Mouse (Mus musculus) liver, embryonic 14.5 days (tissue): ENCODE results near the gene Bbs1. TPM values are rescaled to one million over a fixed set of nuclear protein-coding genes. Genes with fewer than 3 reads are reported as not detected.
A peak's percentile ranks its signal among the peaks of the same experiment; 100 is the strongest.
"Not testable (repeated sequence)": the region's sequence is repeated elsewhere in the genome, so short reads cannot be mapped to it uniquely, and the experiment has no call there.

Experiments
- ATAC-seq: fragments of 200-750 bp; cut with Nextera tagmentation; 2 replicates; pipeline ENCODE4 v1.8.0; 2017; ENCODE audit warnings: moderate number of reproducible peaks, mild to moderate bottlenecking, moderate library complexity; ENCODE audit not compliant: insufficient read depth
- DNase-seq, 3 experiments: peaks; one replicate each; pipeline ENCODE4 v3.0.0-alpha.2; 2012 to 2013; ENCODE audit warnings: low read depth in 3 of 3, low spot score in 3 of 3
- H3K27ac ChIP-seq: fragments of 300-500 bp; sonication (generic); 2 replicates; pipeline ENCODE4 v1.5.1; 2014; ENCODE audit warnings: moderate library complexity, mild to moderate bottlenecking, control low read depth, inconsistent platforms
- H3K27me3 ChIP-seq: fragments of 300-500 bp; sonication (generic); 2 replicates; pipeline ENCODE4 v1.6.1; 2014; ENCODE audit warnings: mild to moderate bottlenecking, low read length, moderate library complexity; ENCODE audit not compliant: control insufficient read depth, insufficient read depth
- H3K36me3 ChIP-seq: fragments of 300-500 bp; sonication (generic); replicated peaks from 2 replicates; pipeline ENCODE4 v1.6.1; 2014; ENCODE audit warnings: low read depth; ENCODE audit not compliant: control insufficient read depth, insufficient read depth
- H3K4me1 ChIP-seq, 2 experiments: fragments of 200-500 bp in 1 of 2; fragments of 300-500 bp in 1 of 2; sonication (generic) in 1 of 2; replicated peaks; 2 replicates each; pipeline ENCODE4 v1.6.1; 2012 to 2014; ENCODE audit warnings: antibody characterized with exemption in 1 of 2, inconsistent platforms in 1 of 2, low read length in 1 of 2; ENCODE audit not compliant: control insufficient read depth in 2 of 2, insufficient read depth in 2 of 2
- H3K4me2 ChIP-seq: fragments of 300-500 bp; sonication (generic); 2 replicates; pipeline ENCODE4 v1.6.1; 2014; ENCODE audit warnings: low read depth, mild to moderate bottlenecking, control low read depth, moderate library complexity
- H3K4me3 ChIP-seq, 2 experiments: fragments of 200-500 bp in 1 of 2; fragments of 300-500 bp in 1 of 2; sonication (generic) in 1 of 2; 2 replicates each; pipeline ENCODE4 v1.5.1; 2012 to 2014; ENCODE audit warnings: low read depth in 2 of 2, low read length in 2 of 2, mild to moderate bottlenecking in 2 of 2, control low read depth in 1 of 2, inconsistent platforms in 1 of 2, moderate library complexity in 1 of 2; ENCODE audit not compliant: insufficient read depth in 1 of 2
- H3K9ac ChIP-seq: fragments of 300-500 bp; sonication (generic); replicated peaks from 2 replicates; pipeline ENCODE4 v1.6.1; 2014; ENCODE audit warnings: mild to moderate bottlenecking, control low read depth, moderate library complexity
- H3K9me3 ChIP-seq: fragments of 300-500 bp; sonication (generic); 2 replicates; pipeline ENCODE4 v1.6.1; 2016; ENCODE audit warnings: low read length, mixed read lengths; ENCODE audit not compliant: control insufficient read depth
- CTCF ChIP-seq: IDR thresholded peaks from 2 replicates; pipeline ENCODE4 v1.5.1; 2016; ENCODE audit warnings: antibody characterized with exemption, low read depth, control low read depth
- EP300 ChIP-seq: IDR thresholded peaks from 2 replicates; pipeline ENCODE4 v1.6.1; 2016; ENCODE audit warnings: antibody characterized with exemption, low read depth
- WGBS: fragments of 180-500 bp; shearing (Covaris S2); extraction: QIAGEN DNeasy Blood & Tissue Kit; methylation state at CpG from one replicate; pipeline ENCODE4 v1.1.7; 2014; ENCODE audit not compliant: insufficient replicate concordance; 5-methylcytosine and 5-hydroxymethylcytosine counted together
- polyA plus RNA-seq, 2 experiments: library from polyadenylated mRNA; depleted of rRNA in 1 of 2; stranded (reverse) in 1 of 2; unstranded in 1 of 2; fragments of >200 nt; fragmentation: Nextera tagmentation in 1 of 2; extraction: Ambion mirVana in 1 of 2; gene quantifications; 2 replicates each; pipeline versions ENCODE4 v1.2.1 to v1.2.3; 2012 to 2014

Bbs1 gene
- polyA plus RNA-seq (2012; rRNA removed) (1.2 TPM in 2 replicates), polyA plus RNA-seq (2014; fragmentation: Nextera tagmentation; extraction: Ambion mirVana) (0.27 and 0.82 TPM in 2 replicates)

- Histone ChIP-seq H3K4me2 (peak within 1 kb of the TSS; percentile 72), H3K27ac (no peak within 1 kb of the TSS), H3K27me3 (no peaks in the 10 kb centered on the region), H3K4me3 (peak within 1 kb of the TSS; percentile 73 to 86), H3K9ac (peak within 1 kb of the TSS; percentile 62), H3K36me3 (peaks cover 4% of the 10 kb centered on the region), H3K4me1 (peaks cover 0 to 7% of the 10 kb centered on the region in 2 experiments; a peak in 3 of 4 replicates), H3K9me3 (no peaks in the 10 kb centered on the region)
- peak; percentile 62 to 70 (median 66) for DNase-seq
- WGBS = 9% methylated on average over 31 of the region's 31 CpGs
- ATAC-seq = peak; percentile 59; the same call in 1 of the 2 replicates
- TF ChIP-seq CTCF (no peak), EP300 (no peak)
Measured at GRCm38 (mm10) chr19:4905979-4906794, at the start of gene Bbs1. Bbs1 (minus strand) TSS chr19:4906628.

GRCm38 (mm10) chr19:4948641-4949040 is 42.2 kb upstream of the Bbs1 start:
- not testable (repeated sequence) for H3K36me3 ChIP-seq, H3K4me3 ChIP-seq, H3K9ac ChIP-seq, H3K27me3 ChIP-seq, H3K27ac ChIP-seq, H3K9me3 ChIP-seq, DNase-seq, H3K4me1 ChIP-seq, H3K4me2 ChIP-seq, ATAC-seq
- 70% methylated on average over 9 of the region's 9 CpGs for WGBS

- H3K9ac ChIP-seq = no peak overlapping the region
- WGBS = 37% methylated on average over 6 of the region's 6 CpGs
- H3K27me3 ChIP-seq = peaks cover 25% of the 10 kb centered on the region
- H3K36me3 ChIP-seq = no peaks in the 10 kb centered on the region
- ATAC-seq = no peak
- no peaks in the 10 kb centered on the region for H3K4me1 ChIP-seq
- no peaks in the 10 kb centered on the region for H3K9me3 ChIP-seq
- no peak overlapping the region for H3K4me3 ChIP-seq
- no peak for DNase-seq
- H3K4me2 ChIP-seq = no peak overlapping the region
- H3K27ac ChIP-seq = no peak overlapping the region
- TF ChIP-seq CTCF (no peak), EP300 (no peak)
Measured at GRCm38 (mm10) chr19:4945540-4945939, 39.1 kb upstream of the Bbs1 start.

GRCm38 (mm10) chr19:4943253-4943588 is 36.8 kb upstream of the Bbs1 start:
- Histone ChIP-seq H3K9ac (no peak overlapping the region), H3K27ac (no peak overlapping the region), H3K4me3 (peak overlapping the region; percentile 28 to 50; a peak in 3 of 4 replicates), H3K36me3 (no peaks in the 10 kb centered on the region), H3K4me2 (peak overlapping the region; percentile 69), H3K27me3 (peaks cover 25% of the 10 kb centered on the region), H3K4me1 (no peaks in the 10 kb centered on the region), H3K9me3 (no peaks in the 10 kb centered on the region)
- TF ChIP-seq EP300 (no peak), CTCF (no peak)
- ATAC-seq = no peak
- 11% methylated on average over 13 of the region's 13 CpGs for WGBS
- DNase-seq = no peak

- Histone ChIP-seq H3K27ac (no peak within 1 kb of the TSS), H3K4me1 (no peaks in the 10 kb centered on the region), H3K4me3 (peak within 1 kb of the TSS; percentile 28 to 50), H3K4me2 (peak within 1 kb of the TSS; percentile 69), H3K9me3 (no peaks in the 10 kb centered on the region), H3K9ac (no peak within 1 kb of the TSS), H3K36me3 (no peaks in the 10 kb centered on the region), H3K27me3 (peaks cover 25% of the 10 kb centered on the region)
- 2% methylated on average over 49 of the region's 55 CpGs for WGBS
- peak; percentile 91 for ATAC-seq
- no peak for TF ChIP-seq CTCF
- DNase-seq = peak; percentile 42 to 56 (median 45)
Measured at GRCm38 (mm10) chr19:4942551-4943252, 36.3 kb upstream of the Bbs1 start, which contains the start of gene Peli3. Peli3 (minus strand) TSS chr19:4943127.
